50 mouse cellular contexts compared by ENCODE assay signal in genomic region chr2:24040531-24040930, GRCm38 (mm10). TPM values are rescaled to one million over a fixed set of nuclear protein-coding genes. Genes with fewer than 3 reads are reported as not detected.
"Had no signal": no experiment of that assay in that cellular context is flagged by ENCODE, and none has a peak within 500 bp of the region (broad histone marks: within the 10 kb centered on the region; RNA-seq: fewer than 3 reads in every experiment).

No protein-coding gene starts in this region.

- H3K9me3 ChIP-seq: heart, embryonic 10.5 days; heart, embryonic 12.5 days; heart, embryonic 13.5 days; heart, embryonic 15.5 days; hindbrain, embryonic 10.5 days; hindbrain, embryonic 12.5 days; hindbrain, embryonic 13.5 days; hindbrain, embryonic 15.5 days; intestine, embryonic 15.5 days had no signal

- H3K27ac ChIP-seq: heart, adult 2 months; heart, embryonic 10.5 days; heart, embryonic 13.5 days; heart, embryonic 15.5 days; hindbrain, embryonic 10.5 days; hindbrain, embryonic 12.5 days; hindbrain, embryonic 13.5 days; hindbrain, embryonic 14.5 days; hindbrain, embryonic 15.5 days; hindbrain, postnatal 0 days; intestine, embryonic 15.5 days; kidney, postnatal 0 days; layer of hippocampus, adult 2 months; left cerebral cortex, adult 2 months had no signal

- H3K9ac ChIP-seq: heart, embryonic 12.5 days; heart, embryonic 13.5 days; heart, embryonic 15.5 days; hindbrain, embryonic 12.5 days; hindbrain, embryonic 13.5 days; hindbrain, embryonic 14.5 days; hindbrain, embryonic 15.5 days; intestine, embryonic 15.5 days had no signal

- ATAC-seq: hindbrain, embryonic 16.5 days; hindbrain, postnatal 0 days; inflammation-experienced regulatory T-cells, adult 6 months; intestine, embryonic 15.5 days; intestine, embryonic 16.5 days; intestine, postnatal 0 days had no signal

- DNase-seq: heart, adult 2 months; heart, postnatal 10 days; heart, postnatal 14 days; heart, postnatal 36 days; heart, postnatal 4 days; kidney, adult 11 months; kidney, adult 18-20 months; kidney, adult 8-10 months; kidney, postnatal 14 days; kidney, postnatal 25 days; kidney, postnatal 36 days; kidney, postnatal 4 days; layer of hippocampus, adult 9-11 months; layer of hippocampus, postnatal 36 days had no signal

- H3K27me3 ChIP-seq: heart, embryonic 12.5 days; heart, embryonic 13.5 days; heart, embryonic 15.5 days; hindbrain, embryonic 12.5 days; hindbrain, embryonic 13.5 days; hindbrain, embryonic 15.5 days; intestine, embryonic 15.5 days had no signal

- H3K4me1 ChIP-seq: heart, embryonic 10.5 days; heart, embryonic 12.5 days; heart, embryonic 13.5 days; heart, embryonic 15.5 days; hindbrain, embryonic 10.5 days; hindbrain, embryonic 12.5 days; hindbrain, embryonic 13.5 days; hindbrain, embryonic 15.5 days; intestine, embryonic 15.5 days had no signal

- H3K4me3 ChIP-seq: heart, adult 2 months; heart, embryonic 10.5 days; heart, embryonic 12.5 days; heart, embryonic 13.5 days; heart, embryonic 15.5 days; hindbrain, embryonic 10.5 days; hindbrain, embryonic 12.5 days; hindbrain, embryonic 13.5 days; hindbrain, embryonic 15.5 days; intestine, embryonic 15.5 days; layer of hippocampus, adult 2 months; left cerebral cortex, adult 2 months had no signal

- H3K4me2 ChIP-seq: heart, embryonic 11.5 days; heart, embryonic 12.5 days; heart, embryonic 13.5 days; heart, embryonic 15.5 days; hindbrain, embryonic 12.5 days; hindbrain, embryonic 13.5 days; hindbrain, embryonic 14.5 days; hindbrain, embryonic 15.5 days; intestine, embryonic 15.5 days had no signal

- H3K36me3 ChIP-seq: heart, embryonic 10.5 days; heart, embryonic 12.5 days; heart, embryonic 13.5 days; heart, embryonic 15.5 days; hindbrain, embryonic 10.5 days; hindbrain, embryonic 12.5 days; hindbrain, embryonic 13.5 days; hindbrain, embryonic 15.5 days; intestine, embryonic 15.5 days had no signal

RNA-seq across cellular contexts. Expression of gene Hnmt, which starts 8.7 kb away (rescaled TPM):
- polyA plus RNA-seq: inflammation-experienced regulatory T-cells, adult 6 months had no signal

RNA-seq across cellular contexts. Expression of gene Tbpl2, which starts 55.9 kb away (rescaled TPM):
- total RNA-seq: heart, adult 2 months; heart, adult 8-10 months; heart, postnatal 10 days; heart, postnatal 14 days; heart, postnatal 25 days; heart, postnatal 36 days; heart, postnatal 4 days; hematopoietic stem cell, adult 5-6 weeks; hindbrain, postnatal 0 days; layer of hippocampus, adult 18-20 months; layer of hippocampus, adult 2 months; layer of hippocampus, adult 8-10 months; layer of hippocampus, postnatal 10 days; layer of hippocampus, postnatal 14 days; layer of hippocampus, postnatal 25 days; layer of hippocampus, postnatal 36 days; left cerebral cortex, adult 18-20 months; left cerebral cortex, adult 2 months had no signal
- polyA plus RNA-seq: heart, adult 2 months; heart, embryonic 10.5 days; heart, embryonic 11.5 days; heart, embryonic 12.5 days; heart, embryonic 13.5 days; heart, embryonic 14.5 days; heart, embryonic 15.5 days; heart, embryonic 16.5 days; heart, postnatal 0 days; hindbrain, embryonic 10.5 days; hindbrain, embryonic 11.5 days; hindbrain, embryonic 12.5 days; hindbrain, embryonic 13.5 days; hindbrain, embryonic 14.5 days; hindbrain, embryonic 15.5 days; hindbrain, embryonic 16.5 days; hindbrain, postnatal 0 days; inflammation-experienced regulatory T-cells, adult 6 months; intestine, embryonic 14.5 days; intestine, embryonic 15.5 days; intestine, embryonic 16.5 days; intestine, postnatal 0 days; kidney, embryonic 14.5 days; kidney, embryonic 16.5 days; kidney, postnatal 0 days; large intestine, adult 2 months had no signal
